Mouse (Mus musculus): ENCODE data around the gene Anks6. TPM values are rescaled to one million over a fixed set of nuclear protein-coding genes. Genes with fewer than 3 reads are reported as not detected.
"Not testable (repeated sequence)": the region's sequence is repeated elsewhere in the genome, so short reads cannot be mapped to it uniquely, and the experiment has no call there.

Anks6 gene
- not detected for polyA plus RNA-seq (2017; shearing (Covaris generic))

DNA sequence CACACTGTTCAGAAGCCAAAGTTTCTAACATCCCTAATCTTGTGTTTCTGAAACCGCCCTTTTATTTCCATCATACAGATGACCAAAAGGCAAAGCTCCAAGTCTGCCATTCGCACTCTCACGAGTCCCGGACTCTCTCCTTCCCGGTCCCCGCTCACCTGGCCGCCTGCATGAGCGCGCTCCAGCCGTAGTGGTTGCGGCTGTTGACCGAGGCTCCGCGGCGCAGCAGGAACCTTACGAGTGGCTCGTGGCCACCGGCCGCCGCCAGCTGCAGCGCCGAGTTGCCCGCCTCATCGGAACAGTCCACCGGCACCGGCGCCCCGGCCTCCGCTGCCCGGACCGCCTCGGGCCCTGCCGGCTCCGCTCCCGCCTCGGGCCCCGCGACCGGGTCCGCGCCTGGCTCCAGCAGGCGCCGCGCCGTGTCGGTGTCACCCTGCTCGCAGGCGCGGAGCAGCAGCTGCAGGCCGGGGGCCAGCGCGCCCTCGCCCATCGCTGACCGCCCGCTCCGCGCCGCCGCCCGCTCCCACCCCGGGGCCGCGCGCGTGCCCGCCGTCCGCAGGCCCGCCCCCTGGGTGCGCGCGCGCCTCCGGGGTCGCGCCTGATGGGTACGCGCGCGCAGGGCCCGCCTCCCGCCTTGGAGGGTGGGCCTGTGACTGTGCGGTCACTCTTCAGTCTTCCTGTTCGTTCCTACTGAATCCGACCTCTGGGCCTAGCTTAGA, at the start of gene Anks6:
TSS of gene Anks6 (minus strand) at position 637 of the 719 bp plus-strand sequence.
- no peak for ATAC-seq

DNA sequence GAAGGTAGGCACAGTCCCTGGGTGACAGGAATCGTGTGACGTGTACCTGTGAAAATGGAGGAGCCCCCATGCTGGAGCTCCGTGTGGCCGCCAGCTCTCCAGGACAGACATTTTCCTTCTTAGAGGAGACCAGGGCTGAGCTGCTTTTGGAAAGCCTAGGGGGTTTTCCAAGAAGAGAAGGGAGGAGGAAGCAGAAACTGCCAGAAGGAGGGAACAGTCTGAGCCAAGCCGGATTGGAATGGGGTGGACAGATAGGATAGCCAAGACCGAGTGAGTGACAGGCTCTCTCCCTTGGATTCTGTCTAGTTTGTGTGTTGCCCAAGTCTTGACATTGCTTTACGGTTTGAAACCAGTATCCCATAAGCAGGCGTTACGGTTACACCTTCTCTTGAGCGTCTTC, 46.3 kb upstream of the Anks6 start:
- ATAC-seq: no peak

- no peak for ATAC-seq
Measured at GRCm38 (mm10) chr4:47093647-47094046, 36.4 kb upstream of the Anks6 start.

DNA sequence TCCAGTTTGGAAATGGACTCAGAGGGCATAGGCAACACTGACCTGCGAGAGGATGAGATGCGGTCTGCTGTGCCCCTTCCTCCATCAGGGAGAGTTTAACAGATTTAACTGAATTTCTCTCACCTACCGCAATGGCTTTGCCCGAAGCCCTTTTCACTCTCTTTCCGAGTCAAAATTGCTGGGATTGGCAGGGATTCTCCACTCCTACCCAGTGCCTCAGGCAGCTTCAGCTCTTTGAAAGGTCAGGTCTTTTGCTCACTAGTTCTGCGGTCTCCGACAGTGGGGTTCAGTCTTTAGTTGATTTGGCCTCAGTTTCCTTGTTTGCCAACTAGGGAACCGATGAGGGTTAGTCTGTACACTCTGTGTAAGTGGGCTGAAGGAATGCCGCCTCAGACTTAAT, 35.9 kb upstream of the Anks6 start:
- no peak for ATAC-seq

- ATAC-seq: peak; percentile 9
Measured at GRCm38 (mm10) chr4:47092387-47093021, 35.3 kb upstream of the Anks6 start.

DNA sequence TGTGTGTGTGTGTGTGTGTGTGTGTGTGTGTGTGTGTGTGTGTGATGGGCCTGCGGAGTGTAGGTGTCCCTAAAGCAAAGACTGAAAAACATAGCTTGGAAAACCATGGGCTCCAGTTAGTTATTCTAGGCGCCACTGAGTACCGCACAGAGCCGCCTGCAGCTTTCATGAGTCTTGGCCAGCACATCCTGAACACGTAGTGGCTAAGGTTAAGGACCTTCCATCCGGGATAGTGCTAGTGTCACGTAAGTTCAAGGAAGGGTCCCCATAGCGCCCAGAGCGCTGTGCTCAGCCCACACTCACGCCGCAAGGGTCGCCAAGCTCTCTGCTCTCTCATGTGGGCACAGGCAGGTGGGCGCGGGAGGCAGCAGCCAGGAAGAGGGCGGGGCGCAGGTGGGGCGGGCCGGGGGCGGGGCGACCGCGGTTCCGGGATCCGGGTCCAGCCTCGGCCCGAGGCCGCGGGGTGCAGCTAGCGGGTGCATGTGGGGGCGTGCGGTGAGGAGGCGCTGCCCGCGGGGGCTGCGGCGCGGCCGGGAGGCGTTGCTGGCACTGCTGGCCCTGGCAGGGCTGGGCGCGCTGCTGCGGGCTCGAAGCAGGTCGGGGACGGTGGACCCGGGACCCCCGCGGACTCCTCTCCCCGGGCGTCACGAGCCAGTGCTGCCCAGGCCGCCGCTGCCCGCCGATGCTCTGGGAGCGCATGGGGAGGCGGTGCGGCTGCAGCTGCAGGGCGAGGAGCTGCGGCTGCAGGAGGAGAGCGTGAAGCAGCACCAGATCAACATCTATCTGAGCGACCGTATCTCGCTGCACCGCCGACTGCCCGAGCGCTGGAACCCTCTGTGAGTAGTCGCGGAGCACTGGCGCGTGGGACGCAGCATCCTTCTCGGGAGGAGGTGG, 34.5 kb upstream of the Anks6 start, which contains the start of gene Galnt12:
TSS of gene Galnt12 (plus strand) at position 417 of the 894 bp plus-strand sequence.
- peak; percentile 71 for ATAC-seq

- ATAC-seq: no peak
Measured at GRCm38 (mm10) chr4:47088671-47089070, 31.4 kb upstream of the Anks6 start.

DNA sequence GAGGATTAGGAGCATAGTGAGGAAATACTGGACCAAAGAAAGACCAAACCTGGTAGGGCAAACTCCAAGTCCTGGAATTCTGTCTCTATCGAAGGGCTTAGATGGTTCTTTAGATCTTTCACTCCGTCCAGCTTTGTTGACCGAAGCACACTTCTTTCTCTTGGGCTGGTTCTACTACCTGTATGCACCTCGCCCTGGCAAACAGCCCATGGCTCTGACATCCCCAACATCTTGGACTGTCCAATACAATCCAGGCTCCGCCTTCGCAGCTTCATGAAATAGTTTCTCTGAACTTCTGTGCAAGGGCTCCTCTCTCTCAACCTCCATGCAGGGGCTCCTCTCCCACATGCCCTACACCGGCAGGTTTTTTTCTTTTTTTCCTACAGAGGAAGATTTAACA, 26.6 kb upstream of the Anks6 start:
- ATAC-seq: no peak

GRCm38 (mm10) chr4:47080647-47081010, 23.4 kb upstream of the Anks6 start:
- ATAC-seq: no peak

DNA sequence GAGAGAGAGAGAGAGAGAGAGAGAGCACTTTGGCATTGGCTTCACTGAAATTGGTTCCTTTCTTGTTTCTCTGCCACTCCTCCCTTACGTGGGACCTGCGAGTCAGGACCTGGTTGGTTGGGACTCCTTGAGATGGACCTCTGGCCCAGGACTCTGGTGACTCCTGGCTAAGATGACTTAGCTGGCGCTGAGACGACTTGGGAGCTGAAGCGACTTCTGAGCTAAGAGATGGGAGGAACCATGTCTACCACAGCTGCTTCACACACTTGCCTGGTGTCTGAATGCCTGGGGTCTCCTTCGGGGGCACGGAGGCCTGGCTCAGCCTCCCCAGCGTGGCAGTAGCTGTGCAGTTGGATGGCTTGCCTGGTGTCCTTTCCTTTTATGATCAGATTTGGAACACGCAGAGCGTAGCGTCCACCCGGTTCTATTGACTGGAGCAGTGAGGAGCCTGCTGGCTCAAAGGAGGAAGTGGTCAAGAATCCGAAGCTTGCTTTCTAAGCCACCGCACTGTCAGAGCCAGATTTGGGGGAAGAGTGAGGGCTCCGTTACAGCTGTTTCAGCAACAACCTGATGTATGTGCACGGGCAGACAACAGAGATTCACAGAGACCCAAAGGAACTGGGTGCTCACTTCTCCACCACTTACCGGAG, 22.9 kb upstream of the Anks6 start:
- no peak for ATAC-seq

- ATAC-seq: no peak
Measured at GRCm38 (mm10) chr4:47075054-47075453, 17.8 kb upstream of the Anks6 start.

GRCm38 (mm10) chr4:47060900-47061299, 3.7 kb upstream of the Anks6 start:
- ATAC-seq: no peak

GRCm38 (mm10) chr4:47057510-47058325, 491 bp upstream of the Anks6 start:
- ATAC-seq: no peak

DNA sequence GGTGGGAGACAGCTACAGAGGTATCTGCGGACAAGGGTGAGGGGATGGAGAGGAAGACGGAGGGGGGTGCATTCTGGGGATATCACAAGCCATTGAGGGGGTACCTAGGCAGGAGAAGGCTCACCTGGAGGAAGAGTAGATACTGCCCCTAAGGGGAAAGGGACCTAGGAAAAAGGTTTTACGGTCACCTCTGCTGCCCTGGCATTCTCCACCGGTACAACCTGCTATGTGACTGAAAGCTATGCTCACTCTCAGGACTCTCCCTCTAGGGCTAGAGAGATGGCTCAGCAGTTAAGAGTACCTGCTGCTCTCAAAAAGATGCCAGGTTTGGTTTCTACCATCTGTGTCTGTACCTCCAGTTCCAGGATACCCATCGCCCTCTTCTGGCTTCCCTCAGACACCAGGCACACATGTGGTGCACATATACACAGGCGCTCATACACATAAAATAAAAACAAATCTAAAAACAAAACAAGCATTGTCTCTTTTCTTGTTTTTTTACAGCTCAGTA, 1.6 kb downstream of the Anks6 start:
- ATAC-seq: no peak

GRCm38 (mm10) chr4:47055170-47055569, 2.1 kb downstream of the Anks6 start:
- not testable (repeated sequence) for ATAC-seq

GRCm38 (mm10) chr4:47051905-47052304, 5.3 kb downstream of the Anks6 start:
- ATAC-seq: no peak

GRCm38 (mm10) chr4:47050642-47051381, 6.4 kb downstream of the Anks6 start:
- no peak for ATAC-seq

GRCm38 (mm10) chr4:47050167-47050566, 7.1 kb downstream of the Anks6 start:
- no peak for ATAC-seq

GRCm38 (mm10) chr4:47049216-47049615, 8.0 kb downstream of the Anks6 start:
- ATAC-seq: no peak

DNA sequence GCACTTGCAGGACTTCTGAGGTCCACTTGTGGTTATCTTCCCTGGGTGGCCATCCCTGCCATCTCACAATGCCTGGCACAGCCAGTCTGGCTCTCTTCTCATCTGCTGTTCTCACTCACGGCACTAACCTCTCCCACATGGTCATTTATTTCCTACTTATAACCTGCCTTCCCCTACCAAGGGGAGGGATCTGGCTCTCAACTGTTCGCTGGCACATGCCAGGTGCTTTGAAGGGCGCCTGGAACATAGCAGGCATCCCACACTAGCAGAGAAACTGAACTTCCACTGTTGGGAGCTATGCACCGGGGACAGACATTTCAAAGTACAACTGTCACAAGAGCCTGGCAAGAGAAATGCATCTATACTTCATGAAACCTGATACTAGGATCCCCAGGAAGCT, 9.5 kb downstream of the Anks6 start:
- no peak for ATAC-seq

GRCm38 (mm10) chr4:47046974-47047373, 10.3 kb downstream of the Anks6 start:
- no peak for ATAC-seq

Measured in inflammation-experienced regulatory T-cells, adult 6 months (primary cell).